Mouse (Mus musculus): ENCODE measurements around the gene Tle1.

Gene Tle1

GRCm38 (mm10) chr4:72162445-72163218 lies 38.1 kb downstream of the Tle1 start:
- DNase-seq, result no peak

GRCm38 (mm10) chr4:72160102-72160511 lies 40.6 kb downstream of the Tle1 start:
- DNase-seq, result peak; percentile 11 to 24

GRCm38 (mm10) chr4:72157931-72158371 lies 42.8 kb downstream of the Tle1 start:
- peak in 1 of 2 experiments; percentile 35 for DNase-seq

DNA sequence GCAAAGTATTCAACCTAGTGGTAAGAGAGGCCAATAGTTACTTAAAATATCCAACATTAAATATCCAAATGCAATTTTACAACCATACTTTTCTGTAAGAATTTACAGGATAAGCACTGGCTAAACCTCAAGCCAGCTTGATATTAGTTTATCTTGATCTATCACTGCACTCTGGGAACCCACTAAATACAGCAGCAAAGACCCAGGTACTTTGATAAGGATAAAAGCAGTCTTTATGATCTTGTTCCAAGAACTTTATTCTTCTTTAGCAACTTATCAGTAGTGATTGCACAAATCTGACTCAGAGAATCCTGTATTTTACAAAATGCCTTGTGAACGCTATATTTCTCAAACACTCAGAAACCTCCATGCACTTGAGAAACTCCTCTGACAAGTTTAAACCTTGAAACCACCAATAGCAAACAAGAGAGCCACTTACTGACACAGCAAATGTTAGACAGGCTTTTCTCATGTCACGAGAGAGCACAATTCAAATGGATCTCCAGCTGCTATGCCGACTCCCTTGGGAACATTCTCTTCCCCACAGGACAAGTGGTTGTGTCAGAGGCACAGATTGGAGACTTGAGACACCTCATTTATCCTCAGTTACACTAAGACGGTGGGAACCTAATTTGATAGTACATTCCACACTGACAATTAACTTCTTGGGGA lies 50.1 kb downstream of the Tle1 start:
- DNase-seq, result no peak

DNA sequence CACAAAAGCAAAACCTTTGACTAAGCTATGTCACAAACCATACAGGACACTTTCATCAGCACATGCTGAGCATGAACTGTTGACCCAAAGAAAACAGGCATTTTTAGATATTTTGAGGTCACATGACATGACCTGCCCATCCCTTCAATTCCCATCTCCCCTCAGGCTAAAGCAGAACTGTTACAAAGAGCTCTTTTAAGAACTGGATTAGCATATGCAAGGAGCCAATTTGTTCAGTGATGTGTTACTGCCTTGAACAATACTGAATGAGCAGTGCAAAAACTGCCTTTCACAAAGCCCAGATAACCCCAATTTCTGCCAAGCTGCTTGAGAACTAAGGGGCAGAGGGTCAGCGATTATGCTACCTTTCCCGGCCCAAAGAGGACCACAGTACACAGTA lies 54.7 kb downstream of the Tle1 start:
- DNase-seq, result no peak

DNA sequence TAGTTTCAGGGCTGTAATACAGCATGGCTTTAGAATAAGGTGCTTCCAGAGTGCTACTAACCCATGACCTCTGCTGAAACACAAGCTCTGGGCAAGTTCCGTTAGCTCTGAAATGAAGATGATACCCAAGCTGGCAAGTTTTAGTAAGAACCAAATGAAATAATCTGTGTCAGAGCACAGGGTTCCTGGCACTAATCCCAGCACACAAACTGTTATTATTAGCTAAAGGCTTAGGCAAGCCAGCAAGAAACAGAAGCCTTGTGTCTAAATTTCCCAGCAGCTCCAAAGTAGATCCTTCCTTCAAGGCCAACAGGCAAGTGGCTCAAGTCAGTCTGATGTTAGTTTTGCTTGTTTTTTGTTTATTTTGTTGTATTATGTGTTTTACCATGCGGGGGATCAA lies 56.2 kb downstream of the Tle1 start:
- peak in 1 of 2 experiments; percentile 8 for DNase-seq

- DNase-seq, result no peak
Measured at GRCm38 (mm10) chr4:72140706-72141105, 60.0 kb downstream of the Tle1 start.

DNA sequence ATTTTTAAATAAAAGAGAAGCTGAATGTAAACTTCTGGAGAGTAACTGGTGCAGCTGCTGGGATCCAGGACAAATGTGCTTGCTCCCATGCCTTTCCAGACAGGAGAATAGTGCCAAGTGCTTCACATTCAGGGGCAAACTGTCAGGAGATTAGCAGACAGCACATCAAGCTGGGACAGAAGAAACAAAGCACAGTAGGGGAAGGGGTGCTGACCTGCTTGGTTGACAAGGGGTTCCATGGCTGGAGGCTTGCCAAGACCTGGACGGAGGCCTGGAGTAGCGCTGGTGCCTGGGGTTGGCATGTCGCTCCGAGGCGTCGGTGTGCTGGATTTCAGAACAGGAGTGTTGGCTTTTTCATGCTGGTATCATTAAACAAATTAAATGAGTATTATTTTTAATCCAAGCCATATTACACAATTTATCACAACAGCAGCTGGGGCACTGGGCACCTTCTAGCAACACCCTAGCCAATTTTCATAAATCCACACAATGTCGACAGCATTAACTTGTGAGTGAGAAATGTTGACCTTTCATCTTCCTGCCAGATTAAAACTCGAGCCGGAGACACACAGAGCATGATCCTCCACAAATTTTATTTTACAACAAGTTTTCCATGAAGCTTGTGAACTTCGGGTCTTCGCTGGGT lies 61.1 kb downstream of the Tle1 start:
- DNase-seq, result no peak

GRCm38 (mm10) chr4:72138264-72139080 lies 62.2 kb downstream of the Tle1 start:
- no peak for DNase-seq

GRCm38 (mm10) chr4:72132646-72133045 lies 68.1 kb downstream of the Tle1 start:
- DNase-seq, result no peak

GRCm38 (mm10) chr4:72127596-72127995 lies 73.1 kb downstream of the Tle1 start:
- DNase-seq, result no peak

DNA sequence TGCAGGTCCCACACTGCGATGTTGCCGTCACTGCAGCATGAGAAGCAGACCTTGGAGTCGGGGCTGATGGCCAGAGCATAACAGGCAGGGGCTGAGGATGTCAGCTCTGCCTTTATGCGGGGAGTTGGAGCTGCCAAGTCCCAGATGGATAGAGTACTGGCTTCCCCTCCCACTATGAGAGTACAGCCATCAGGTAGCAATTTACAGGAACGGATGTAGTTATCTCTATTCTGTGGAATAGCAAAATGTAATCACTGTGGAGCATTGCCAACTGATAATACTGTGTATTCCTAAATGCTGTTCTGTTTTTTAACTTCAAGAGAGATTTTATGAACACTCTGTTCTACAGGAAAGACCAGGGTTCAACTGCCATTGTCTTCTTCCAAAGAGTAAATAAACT lies 75.9 kb downstream of the Tle1 start:
- DNase-seq, result no peak

DNA sequence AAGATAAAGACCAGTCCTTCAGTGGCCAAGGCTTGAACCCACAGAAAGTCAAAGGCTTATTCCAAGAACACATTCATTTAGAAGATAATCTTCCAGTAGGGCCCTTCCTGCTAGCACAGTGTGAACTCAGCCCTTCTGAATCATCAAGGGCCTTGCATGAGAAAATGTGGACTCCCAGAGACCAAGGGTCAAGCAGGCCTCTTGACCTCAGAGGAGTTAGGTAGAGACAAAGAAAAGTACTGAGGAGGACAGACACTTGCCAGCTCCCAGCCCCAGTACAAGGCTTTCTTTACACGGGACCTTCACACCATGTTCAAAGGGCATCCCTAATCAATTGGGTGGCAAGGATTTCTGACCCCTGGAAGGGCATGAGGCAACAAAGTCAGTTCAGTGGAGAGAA lies 77.9 kb downstream of the Tle1 start:
- DNase-seq, result no peak

- DNase-seq, result no peak
Measured at GRCm38 (mm10) chr4:72122343-72122742, 78.4 kb downstream of the Tle1 start.

GRCm38 (mm10) chr4:72120050-72120449 lies 80.7 kb downstream of the Tle1 start:
- no peak for DNase-seq

GRCm38 (mm10) chr4:72105702-72106101 lies 95.0 kb downstream of the Tle1 start:
- no peak for DNase-seq

GRCm38 (mm10) chr4:72104186-72104585 lies 96.5 kb downstream of the Tle1 start:
- no peak for DNase-seq

DNA sequence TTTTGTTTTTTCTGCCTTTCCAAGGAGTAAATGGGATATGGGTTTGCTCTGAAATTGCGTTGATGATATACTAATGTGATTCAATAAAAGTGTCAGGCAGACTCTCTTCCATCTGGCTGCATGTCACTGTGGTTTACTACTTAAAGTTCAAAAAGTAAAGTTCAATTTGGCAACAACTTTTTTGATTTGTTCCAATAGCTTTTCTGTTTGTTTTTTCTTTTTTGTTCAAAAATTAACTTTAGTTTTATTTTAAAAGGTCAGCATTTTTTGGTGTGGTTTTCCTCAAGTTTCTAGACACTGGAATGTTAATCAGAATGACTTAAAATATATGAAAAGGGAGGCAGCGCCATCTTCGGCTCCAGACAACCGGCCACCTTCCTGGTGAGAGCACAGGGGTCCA lies 112.9 kb downstream of the Tle1 start:
- DNase-seq, result peak; percentile 3 to 20

DNA sequence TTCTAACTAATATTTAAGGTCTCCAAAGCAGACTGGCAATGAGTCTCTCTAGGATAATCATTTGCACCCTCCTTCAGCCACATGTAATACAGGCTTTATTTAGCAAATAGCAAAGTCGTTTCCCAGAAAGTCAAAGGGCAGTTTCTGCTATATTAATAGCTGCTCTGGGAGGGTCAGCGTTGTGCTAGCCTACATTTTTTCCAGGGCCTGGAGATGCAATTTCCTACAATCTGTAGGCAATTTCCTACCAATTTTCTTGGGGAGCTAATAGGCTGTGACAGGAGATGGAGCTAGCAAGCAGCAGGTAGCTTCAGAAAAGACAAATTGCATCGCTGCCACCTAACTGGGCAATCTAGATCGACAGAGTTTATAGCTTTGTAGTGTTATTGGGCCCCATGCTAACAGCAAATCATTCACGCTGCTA lies 131.6 kb downstream of the Tle1 start:
- DNase-seq, result no peak

DNA sequence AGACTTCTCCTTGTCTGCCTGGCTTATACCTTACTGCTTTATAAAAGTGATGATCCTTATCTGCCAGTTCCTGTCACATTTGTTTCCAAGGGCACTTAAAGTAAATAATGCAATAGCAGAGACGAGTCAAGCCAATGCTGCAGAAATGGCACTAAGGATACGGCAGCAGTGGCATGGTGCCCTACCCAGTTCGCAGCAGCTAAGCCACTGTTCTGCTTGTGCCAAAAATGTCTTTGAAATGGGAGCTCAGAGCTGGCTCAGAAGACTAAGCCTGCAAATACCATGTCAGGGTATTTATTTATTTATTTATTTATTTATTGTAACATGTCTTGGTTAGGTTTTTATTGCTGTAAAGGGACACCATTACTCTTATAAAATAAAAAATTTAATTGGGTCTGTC lies 132.8 kb downstream of the Tle1 start:
- DNase-seq, result no peak
